Mouse (Mus musculus) embryonic facial prominence, embryonic 14.5 days (tissue): ENCODE measurements around the gene Gm20604. TPM values are rescaled to one million over a fixed set of nuclear protein-coding genes. Genes with fewer than 3 reads are reported as not detected.

Source experiments
- ATAC-seq: fragments of 200-750 bp; cut with Nextera tagmentation; 2 replicates; pipeline ENCODE4 v1.8.0; 2017; ENCODE audit warnings: low read depth, moderate number of reproducible peaks, moderate TSS enrichment
- DNase-seq: peaks from one replicate; pipeline ENCODE4 v3.0.0-alpha.2; 2015; ENCODE audit warnings: low spot score
- H3K27ac ChIP-seq: fragments of 300-500 bp; sonication (generic); replicated peaks from 2 replicates; pipeline ENCODE4 v1.5.1; 2014; ENCODE audit warnings: low read depth, mild to moderate bottlenecking, low read length, moderate library complexity
- H3K27me3 ChIP-seq: fragments of 300-500 bp; sonication (generic); replicated peaks from 2 replicates; pipeline ENCODE4 v1.6.1; 2014; ENCODE audit warnings: low read length; ENCODE audit not compliant: control insufficient read depth, insufficient read depth
- H3K36me3 ChIP-seq: fragments of 300-500 bp; sonication (generic); 2 replicates; pipeline ENCODE4 v1.6.1; 2014; ENCODE audit warnings: low read length, mixed read lengths; ENCODE audit not compliant: control insufficient read depth, insufficient read depth
- H3K4me1 ChIP-seq: fragments of 300-500 bp; sonication (generic); 2 replicates; pipeline ENCODE4 v1.6.1; 2014; ENCODE audit warnings: antibody characterized with exemption, low read length; ENCODE audit not compliant: control insufficient read depth, insufficient read depth
- H3K4me2 ChIP-seq: fragments of 300-500 bp; sonication (generic); 2 replicates; pipeline ENCODE4 v1.6.1; 2014; ENCODE audit warnings: low read depth, mild to moderate bottlenecking, low read length, moderate library complexity, mixed read lengths
- H3K4me3 ChIP-seq: fragments of 300-500 bp; sonication (generic); 2 replicates; pipeline ENCODE4 v1.5.1; 2014; ENCODE audit warnings: low read depth, mild to moderate bottlenecking, low read length
- H3K9ac ChIP-seq: fragments of 300-500 bp; sonication (generic); 2 replicates; pipeline ENCODE4 v1.6.1; 2014; ENCODE audit warnings: low read depth, mild to moderate bottlenecking, low read length, moderate library complexity, mixed read lengths
- H3K9me3 ChIP-seq: fragments of 300-500 bp; sonication (generic); 2 replicates; pipeline ENCODE4 v1.6.1; 2016; ENCODE audit warnings: low read length; ENCODE audit not compliant: control insufficient read depth
- WGBS: fragments of 180-500 bp; shearing (Covaris S2); extraction: QIAGEN DNeasy Blood & Tissue Kit; methylation state at CpG from one replicate; pipeline ENCODE4 v1.1.7; 2014; 5-methylcytosine and 5-hydroxymethylcytosine counted together
- polyA plus RNA-seq: library from polyadenylated mRNA; unstranded; fragments of >200 nt; fragmentation: Nextera tagmentation; extraction: Ambion mirVana; gene quantifications from 2 replicates; pipeline ENCODE4 v1.2.1, GENCODE M21; 2014

Gm20604 gene
- polyA plus RNA-seq, 1 experiment from 2014 or later: 22.2 TPM

DNA sequence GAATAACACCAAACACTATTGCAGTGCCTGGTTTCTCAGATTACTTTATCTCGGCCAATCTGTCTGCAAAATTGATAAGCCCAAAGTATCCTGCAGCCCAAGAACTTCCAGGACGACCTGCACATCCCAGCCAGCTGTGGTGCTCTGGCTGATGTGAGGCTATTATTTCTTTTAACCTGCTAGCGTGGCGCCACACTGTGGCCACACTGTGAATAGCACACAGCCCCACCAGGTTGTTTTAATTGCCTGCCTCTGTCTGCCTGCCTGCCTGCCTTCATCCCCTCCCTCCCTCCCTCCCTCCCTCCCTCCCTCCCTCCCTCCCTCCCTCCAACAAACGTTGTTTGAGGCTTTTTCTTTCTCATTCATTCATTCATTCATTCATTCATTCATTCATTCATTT, 25.1 kb downstream of the Gm20604 start:
- Histone ChIP-seq H3K36me3 (no peaks in the 10 kb centered on the region), H3K4me1 (peaks cover 12% of the 10 kb centered on the region), H3K27me3 (no peaks in the 10 kb centered on the region), H3K9me3 (no peaks in the 10 kb centered on the region), H3K4me2 (no peak overlapping the region), H3K9ac (no peak overlapping the region), H3K4me3 (no peak overlapping the region), H3K27ac (no peak overlapping the region)
- no peak for ATAC-seq
- DNase-seq: no peak
- WGBS: 13% methylated on average over 5 of the region's 5 CpGs

GRCm38 (mm10) chr12:102730798-102731619, 27.5 kb downstream of the Gm20604 start:
- Histone ChIP-seq H3K9ac (peak overlapping the region; percentile 19; the same call in 1 of the 2 replicates), H3K4me1 (peaks cover 12% of the 10 kb centered on the region), H3K36me3 (no peaks in the 10 kb centered on the region), H3K27ac (peak overlapping the region; percentile 77), H3K4me2 (peak overlapping the region; percentile 51), H3K27me3 (no peaks in the 10 kb centered on the region), H3K4me3 (peak overlapping the region; percentile 26), H3K9me3 (no peaks in the 10 kb centered on the region)
- DNase-seq (no peak), ATAC-seq (peak; percentile 21; the same call in 1 of the 2 replicates)
- WGBS: 36% methylated on average over 16 of the region's 16 CpGs

DNA sequence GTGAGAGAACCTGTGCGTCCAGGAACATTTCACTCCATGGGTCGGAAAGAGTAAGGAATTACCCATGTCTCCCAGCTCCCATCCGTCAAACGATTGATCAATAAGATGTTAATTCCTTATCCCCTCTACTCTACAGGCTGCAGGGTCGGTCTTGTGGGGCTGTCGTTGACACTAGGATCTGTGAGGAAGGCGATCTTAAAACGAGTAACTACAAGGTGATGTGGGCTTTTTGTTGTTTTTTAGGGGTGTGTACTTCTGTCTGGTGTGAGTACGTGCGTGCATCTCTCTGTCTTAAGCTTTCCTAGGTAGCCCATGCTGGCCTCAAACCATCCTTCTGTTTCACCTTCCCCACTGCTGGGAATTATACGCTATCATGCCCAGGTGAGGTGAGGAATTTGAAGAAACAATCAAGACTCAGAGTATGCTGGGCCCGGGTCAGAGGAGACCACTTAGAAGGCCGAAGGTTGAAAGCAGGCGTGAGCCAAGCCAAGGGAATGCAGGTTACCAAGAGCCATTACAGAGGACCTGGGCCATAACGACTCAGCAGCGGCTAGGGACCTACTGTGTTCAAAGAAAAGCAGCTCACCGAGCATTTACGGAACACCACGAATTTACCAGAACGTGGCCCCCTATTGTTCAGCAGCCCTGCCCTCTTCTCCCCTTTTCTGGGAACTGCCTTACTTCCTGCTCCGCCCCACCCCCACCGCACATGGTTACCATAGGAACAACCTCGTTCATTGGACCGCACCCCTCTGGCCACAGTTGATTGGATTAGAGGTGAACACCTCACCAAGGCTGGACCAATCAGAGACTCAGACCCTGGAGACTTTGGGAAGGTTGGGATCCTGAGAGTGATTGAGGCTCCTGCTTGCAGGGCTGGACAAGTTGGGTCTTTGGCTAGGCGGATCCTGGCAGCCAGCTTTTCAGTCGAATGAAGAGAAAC, 28.3 kb downstream of the Gm20604 start:
- Histone ChIP-seq H3K4me3 (peak overlapping the region; percentile 26), H3K9me3 (no peaks in the 10 kb centered on the region), H3K27ac (peak overlapping the region; percentile 77), H3K4me1 (peaks cover 16% of the 10 kb centered on the region), H3K4me2 (peak overlapping the region; percentile 51), H3K9ac (peak overlapping the region; percentile 19; the same call in 1 of the 2 replicates), H3K36me3 (no peaks in the 10 kb centered on the region), H3K27me3 (no peaks in the 10 kb centered on the region)
- peak; percentile 96 for DNase-seq
- WGBS: 33% methylated on average over 26 of the region's 26 CpGs
- ATAC-seq: peak; percentile 98

GRCm38 (mm10) chr12:102725761-102726175, 32.7 kb downstream of the Gm20604 start:
- no peak for DNase-seq
- WGBS: 63% methylated on average over 7 of the region's 7 CpGs

GRCm38 (mm10) chr12:102725146-102725545, 33.3 kb downstream of the Gm20604 start:
- Histone ChIP-seq H3K9ac (no peak overlapping the region), H3K4me1 (peaks cover 6% of the 10 kb centered on the region; the same call in 1 of the 2 replicates), H3K4me3 (no peak overlapping the region), H3K4me2 (no peak overlapping the region), H3K36me3 (no peaks in the 10 kb centered on the region), H3K27ac (no peak overlapping the region), H3K9me3 (no peaks in the 10 kb centered on the region), H3K27me3 (no peaks in the 10 kb centered on the region)
- 90% methylated on average over 6 of the region's 6 CpGs for WGBS
- no peak for ATAC-seq
- no peak for DNase-seq

More at GRCm38 (mm10) chr12:102725761-102726175, 32.7 kb downstream of the Gm20604 start:
- no peaks in the 10 kb centered on the region for H3K36me3 ChIP-seq
- no peaks in the 10 kb centered on the region for H3K27me3 ChIP-seq
- H3K9ac ChIP-seq: no peak overlapping the region
- H3K4me2 ChIP-seq: no peak overlapping the region
- no peak overlapping the region for H3K27ac ChIP-seq
- no peak for ATAC-seq
- H3K4me1 ChIP-seq: peaks cover 13% of the 10 kb centered on the region
- no peak overlapping the region for H3K4me3 ChIP-seq
- H3K9me3 ChIP-seq: no peaks in the 10 kb centered on the region

DNA sequence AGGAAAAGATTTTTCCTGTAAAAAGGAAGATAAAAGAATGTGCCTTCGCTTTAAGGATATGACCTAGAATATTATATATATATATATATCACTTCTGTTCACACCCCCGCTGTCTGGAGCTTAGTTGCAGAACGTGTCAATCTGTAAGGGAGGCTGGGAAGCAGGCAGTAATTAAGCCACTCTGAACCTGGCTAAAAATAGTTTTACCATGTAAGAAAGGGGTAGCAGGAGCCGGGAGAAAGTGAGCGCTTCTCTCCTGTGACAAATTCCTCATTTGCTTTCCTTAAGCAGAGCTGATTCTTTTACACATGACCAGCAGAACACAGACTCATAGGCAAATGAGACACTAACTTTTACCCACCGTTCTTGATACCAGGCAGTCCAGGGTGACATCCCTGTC, 34.6 kb downstream of the Gm20604 start:
- Histone ChIP-seq H3K27ac (no peak overlapping the region), H3K9me3 (no peaks in the 10 kb centered on the region), H3K4me1 (0 out of 2 replicates have a peak, but pooled peaks cover 4% of the 10 kb centered on the region), H3K36me3 (no peaks in the 10 kb centered on the region), H3K27me3 (no peaks in the 10 kb centered on the region), H3K4me2 (no peak overlapping the region), H3K9ac (no peak overlapping the region), H3K4me3 (no peak overlapping the region)
- ATAC-seq (no peak), DNase-seq (no peak)
- WGBS: 60% methylated on average over 6 of the region's 6 CpGs

GRCm38 (mm10) chr12:102722966-102723365, 35.5 kb downstream of the Gm20604 start:
- H3K9ac ChIP-seq: no peak overlapping the region
- no peaks in the 10 kb centered on the region for H3K27me3 ChIP-seq
- no peak for ATAC-seq
- no peak overlapping the region for H3K4me3 ChIP-seq
- no peak for DNase-seq
- 0 out of 2 replicates have a peak, but pooled peaks cover 4% of the 10 kb centered on the region for H3K4me1 ChIP-seq
- no peak overlapping the region for H3K27ac ChIP-seq
- no peaks in the 10 kb centered on the region for H3K9me3 ChIP-seq
- H3K4me2 ChIP-seq: no peak overlapping the region
- WGBS: 68% methylated on average over 8 of the region's 8 CpGs
- H3K36me3 ChIP-seq: no peaks in the 10 kb centered on the region

GRCm38 (mm10) chr12:102722451-102722850, 36.0 kb downstream of the Gm20604 start:
- no peak overlapping the region for H3K9ac ChIP-seq
- H3K4me3 ChIP-seq: no peak overlapping the region
- no peak overlapping the region for H3K27ac ChIP-seq
- 43% methylated on average over 11 of the region's 11 CpGs for WGBS
- H3K4me2 ChIP-seq: no peak overlapping the region
- no peak for DNase-seq
- no peaks in the 10 kb centered on the region for H3K36me3 ChIP-seq
- no peaks in the 10 kb centered on the region for H3K27me3 ChIP-seq
- H3K4me1 ChIP-seq: 0 out of 2 replicates have a peak, but pooled peaks cover 4% of the 10 kb centered on the region
- ATAC-seq: no peak; the same call in 1 of the 2 replicates
- no peaks in the 10 kb centered on the region for H3K9me3 ChIP-seq
